Mouse (Mus musculus): ENCODE measurements around the gene Shisa5. TPM values are rescaled to one million over a fixed set of nuclear protein-coding genes. Genes with fewer than 3 reads are reported as not detected.

Gene Shisa5
- polyA plus RNA-seq, 1 experiment: 4,319 TPM

DNA sequence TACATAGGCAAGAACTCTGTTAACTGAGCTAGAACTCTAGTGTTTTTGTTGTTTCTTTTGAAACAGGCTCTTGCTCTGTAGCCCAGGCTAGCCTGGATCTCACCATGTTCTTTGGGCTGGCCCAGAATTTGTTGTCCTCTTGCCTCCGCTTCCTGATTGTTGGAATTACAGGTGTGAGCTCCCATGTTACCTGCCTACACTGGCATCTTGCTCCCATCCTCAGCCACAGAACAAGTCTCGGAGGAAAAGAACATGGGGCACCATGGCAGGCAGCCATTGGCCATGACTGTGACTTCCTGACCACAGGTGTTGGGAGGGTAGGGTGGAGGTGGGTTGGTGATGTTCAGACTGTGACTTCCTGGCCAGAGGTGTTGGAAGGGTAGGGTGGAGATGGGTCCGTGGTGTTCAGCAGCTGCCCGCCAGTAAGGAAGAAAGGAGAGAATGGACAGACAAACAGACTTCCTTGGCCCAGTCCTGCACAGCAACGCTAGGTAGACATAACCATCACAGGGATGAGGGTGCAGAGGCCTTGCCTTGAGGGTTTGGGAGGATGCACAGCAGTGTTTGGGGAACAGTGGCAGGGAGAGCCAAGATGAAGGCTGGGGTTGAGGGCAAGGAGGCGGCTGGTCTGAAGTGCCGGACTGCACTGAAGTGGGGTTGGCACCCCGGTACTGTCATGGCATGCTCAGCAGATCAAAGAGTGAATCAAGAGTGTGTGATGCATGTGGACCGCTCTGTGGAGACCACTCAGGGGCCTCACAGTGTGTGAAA is 14.3 kb downstream of the Shisa5 start:
- DNase-seq (ENCODE audit: low read depth in 1 of 2, low spot score in 2 of 2): peak in 1 of 2 experiments; percentile 68
- no peak for TF ChIP-seq CTCF (IDR thresholded peaks at IDR 0.05; ENCODE audit: extremely low read depth, insufficient read depth, insufficient read length, insufficient replicate concordance)
- peak; percentile 64 for TF ChIP-seq POLR2A (IDR thresholded peaks at IDR 0.05; ENCODE audit: low read depth, low read length)
- Histone ChIP-seq H3K4me1 (ENCODE audit: control insufficient read depth, insufficient read depth, insufficient read length) (peaks cover 31% of the 10 kb centered on the region; the same call in 1 of the 2 replicates), H3K27me3 (ENCODE audit: control insufficient read depth, insufficient read depth, low read length) (no peaks in the 10 kb centered on the region), H3K27ac (ENCODE audit: insufficient read depth, low read length) (peak overlapping the region; percentile 99), H3K4me3 (ENCODE audit: extremely low read depth, insufficient read depth, insufficient read length) (peak overlapping the region; percentile 81), H3K36me3 (ENCODE audit: control insufficient read depth, insufficient read depth, low read length) (peaks cover 36% of the 10 kb centered on the region)
- 48% methylated on average over 9 of the region's 9 CpGs for WGBS

DNA sequence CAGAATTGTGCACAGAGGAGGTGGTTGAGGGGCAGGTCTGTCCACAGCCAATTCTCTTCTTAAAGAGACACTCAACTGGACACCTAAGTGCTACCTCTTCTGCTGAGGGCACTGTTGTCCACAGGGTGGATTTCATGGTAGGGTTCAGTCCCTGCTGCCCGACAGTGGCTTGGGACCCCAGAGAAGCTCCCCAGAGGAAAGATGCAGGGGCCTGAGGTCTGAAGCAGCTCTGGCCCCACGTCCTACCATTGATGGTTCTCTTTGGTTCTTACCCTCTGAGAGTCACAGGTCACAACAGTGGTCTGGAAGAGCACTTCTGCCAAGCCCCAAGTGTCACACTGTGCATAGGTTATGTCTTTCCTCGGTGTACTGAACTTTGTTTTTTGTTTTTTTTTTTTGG is 15.0 kb downstream of the Shisa5 start:
- H3K4me1 ChIP-seq (ENCODE audit: control insufficient read depth, insufficient read depth, insufficient read length): peaks cover 38% of the 10 kb centered on the region; the same call in 1 of the 2 replicates
- WGBS: 58% methylated on average over 3 of the region's 3 CpGs

DNA sequence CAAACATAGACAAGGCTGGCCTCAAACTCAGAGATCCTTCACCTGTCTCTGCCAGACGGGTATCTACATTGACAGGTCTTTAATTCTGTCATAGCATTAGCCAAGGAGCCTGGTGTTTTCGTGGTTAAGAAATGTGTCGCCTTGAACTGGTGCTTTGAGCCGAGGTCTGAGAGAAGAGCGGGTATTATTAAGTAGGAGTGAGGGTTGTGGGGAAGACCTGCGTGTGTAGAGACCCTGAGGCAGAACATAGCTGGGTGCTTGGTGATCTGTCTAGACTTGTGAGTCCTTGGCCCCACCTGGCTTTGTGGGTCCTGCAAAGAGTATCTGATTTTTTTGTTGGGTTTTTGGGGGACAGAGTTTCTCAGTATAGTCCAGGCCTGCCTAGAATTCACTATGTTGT is 15.5 kb downstream of the Shisa5 start:
- no peak for TF ChIP-seq POLR2A (IDR thresholded peaks at IDR 0.05; ENCODE audit: low read depth, low read length)
- H3K27me3 ChIP-seq (ENCODE audit: control insufficient read depth, insufficient read depth, low read length): no peaks in the 10 kb centered on the region

More for the DNA sequence above, 15.0 kb downstream of the Shisa5 start:
- Histone ChIP-seq H3K4me3 (ENCODE audit: extremely low read depth, insufficient read depth, insufficient read length) (peak overlapping the region; percentile 81), H3K27me3 (ENCODE audit: control insufficient read depth, insufficient read depth, low read length) (no peaks in the 10 kb centered on the region), H3K27ac (ENCODE audit: insufficient read depth, low read length) (peak overlapping the region; percentile 99), H3K36me3 (ENCODE audit: control insufficient read depth, insufficient read depth, low read length) (peaks cover 41% of the 10 kb centered on the region)
- no peak for DNase-seq (ENCODE audit: low read depth in 1 of 2, low spot score in 2 of 2)
- TF ChIP-seq CTCF (IDR thresholded peaks at IDR 0.05; ENCODE audit: extremely low read depth, insufficient read depth, insufficient read length, insufficient replicate concordance) (no peak), POLR2A (IDR thresholded peaks at IDR 0.05; ENCODE audit: low read depth, low read length) (no peak)

DNA sequence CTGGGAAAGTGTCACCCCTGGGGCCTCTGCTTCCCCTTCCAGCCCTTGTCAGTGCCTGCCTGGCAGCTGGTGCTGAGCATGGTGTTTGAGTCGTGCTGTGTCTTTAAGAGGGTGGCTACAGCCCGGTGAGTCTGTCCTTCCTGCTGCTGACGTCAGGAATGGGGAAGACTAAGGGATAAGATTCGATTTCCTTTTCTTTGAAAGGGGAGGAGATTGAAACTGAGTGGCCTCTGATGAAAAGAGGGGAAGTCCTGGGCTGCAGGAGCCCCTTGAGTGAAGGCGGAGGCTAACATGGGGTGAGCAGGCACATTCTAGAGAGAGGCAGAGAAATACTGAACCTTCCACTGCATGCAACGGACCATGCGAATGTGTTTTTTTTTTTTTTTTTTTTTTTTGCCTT is 16.3 kb downstream of the Shisa5 start:
- H3K27me3 ChIP-seq (ENCODE audit: control insufficient read depth, insufficient read depth, low read length): no peaks in the 10 kb centered on the region
- H3K4me3 ChIP-seq (ENCODE audit: extremely low read depth, insufficient read depth, insufficient read length): peak overlapping the region; percentile 64
- H3K27ac ChIP-seq (ENCODE audit: insufficient read depth, low read length): peak overlapping the region; percentile 99
- TF ChIP-seq POLR2A (IDR thresholded peaks at IDR 0.05; ENCODE audit: low read depth, low read length): peak; percentile 9; the same call in 1 of the 2 replicates
- TF ChIP-seq CTCF (IDR thresholded peaks at IDR 0.05; ENCODE audit: extremely low read depth, insufficient read depth, insufficient read length, insufficient replicate concordance): no peak
- H3K4me1 ChIP-seq (ENCODE audit: control insufficient read depth, insufficient read depth, insufficient read length): peaks cover 34% of the 10 kb centered on the region; the same call in 1 of the 2 replicates
- WGBS: under 1% methylated on average over 7 of the region's 7 CpGs
- peaks cover 41% of the 10 kb centered on the region for H3K36me3 ChIP-seq (ENCODE audit: control insufficient read depth, insufficient read depth, low read length)
- peak in 1 of 2 experiments; percentile 75 for DNase-seq (ENCODE audit: low read depth in 1 of 2, low spot score in 2 of 2)

More for the DNA sequence above, 15.5 kb downstream of the Shisa5 start:
- Histone ChIP-seq H3K27ac (ENCODE audit: insufficient read depth, low read length) (peak overlapping the region; percentile 99), H3K4me1 (ENCODE audit: control insufficient read depth, insufficient read depth, insufficient read length) (peaks cover 37% of the 10 kb centered on the region; the same call in 1 of the 2 replicates), H3K36me3 (ENCODE audit: control insufficient read depth, insufficient read depth, low read length) (peaks cover 41% of the 10 kb centered on the region), H3K4me3 (ENCODE audit: extremely low read depth, insufficient read depth, insufficient read length) (peak overlapping the region; percentile 81)
- no peak for DNase-seq (ENCODE audit: low read depth in 1 of 2, low spot score in 2 of 2)
- WGBS: 41% methylated on average over 6 of the region's 6 CpGs

DNA sequence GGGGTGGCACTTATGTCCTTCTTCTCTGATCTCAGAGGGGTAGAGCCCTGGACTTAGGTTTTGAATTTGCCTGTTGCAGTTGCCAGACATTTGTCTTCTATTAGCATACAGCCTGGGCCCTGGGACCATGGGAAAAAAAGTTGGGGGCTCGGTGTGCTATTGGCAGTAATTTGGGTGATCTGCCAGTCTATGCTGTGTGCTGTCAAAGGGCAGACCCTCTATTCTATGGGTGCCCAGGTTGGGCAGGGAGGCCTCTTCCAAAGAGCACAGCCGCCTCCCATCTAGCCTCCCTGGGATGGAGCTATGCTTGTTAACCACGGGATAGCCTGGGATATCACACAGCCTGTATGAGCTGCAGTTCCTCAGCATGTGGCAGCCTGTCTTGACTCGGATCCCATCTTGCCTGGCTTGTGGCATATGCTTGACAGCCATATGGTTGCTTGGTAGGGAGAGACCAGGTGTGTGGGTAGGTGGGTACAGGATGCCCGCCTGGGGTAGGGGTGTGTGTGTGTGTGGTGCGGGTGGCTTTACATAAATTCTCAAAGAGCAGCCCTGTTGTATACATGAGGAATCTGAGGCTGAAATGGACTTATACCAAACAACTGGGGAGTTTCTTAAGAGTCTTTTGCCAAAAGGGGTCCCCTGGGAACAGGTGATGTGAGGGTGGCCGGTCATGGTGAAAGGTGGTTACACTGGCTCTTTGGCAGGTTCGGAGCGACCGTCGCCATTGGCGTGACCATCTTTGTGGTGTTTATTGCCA is 17.1 kb downstream of the Shisa5 start:
- Histone ChIP-seq H3K36me3 (ENCODE audit: control insufficient read depth, insufficient read depth, low read length) (peaks cover 41% of the 10 kb centered on the region), H3K4me1 (ENCODE audit: control insufficient read depth, insufficient read depth, insufficient read length) (peaks cover 29% of the 10 kb centered on the region; the same call in 1 of the 2 replicates), H3K27ac (ENCODE audit: insufficient read depth, low read length) (peak overlapping the region; percentile 99)

DNA sequence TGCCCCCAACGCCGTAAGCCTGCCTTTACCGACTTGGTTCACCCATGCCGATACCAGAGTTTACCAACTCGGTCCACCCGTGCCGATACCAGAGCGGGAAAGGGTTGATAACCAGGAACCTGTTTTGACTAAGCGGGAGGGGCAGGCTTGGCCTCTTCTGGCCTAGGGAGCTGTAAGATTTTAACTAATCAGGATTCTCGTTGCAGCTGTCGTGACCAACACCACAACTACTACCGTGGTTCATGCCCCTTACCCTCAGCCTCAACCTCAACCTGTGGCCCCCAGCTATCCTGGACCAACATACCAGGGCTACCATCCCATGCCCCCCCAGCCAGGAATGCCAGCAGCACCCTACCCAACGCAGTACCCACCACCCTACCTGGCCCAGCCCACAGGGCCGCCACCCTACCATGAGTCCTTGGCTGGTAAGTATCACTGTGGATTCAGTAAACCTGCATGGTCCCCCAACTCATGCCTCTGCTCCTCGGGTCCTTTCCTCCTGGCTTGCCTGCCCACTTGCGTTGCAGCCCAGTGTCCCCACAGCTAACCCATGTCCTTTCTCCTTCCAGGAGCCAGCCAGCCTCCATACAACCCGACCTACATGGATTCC is 17.8 kb downstream of the Shisa5 start:
- 78% methylated on average over 17 of the region's 17 CpGs for WGBS
- TF ChIP-seq POLR2A (IDR thresholded peaks at IDR 0.05; ENCODE audit: low read depth, low read length): no peak
- no peak for TF ChIP-seq CTCF (IDR thresholded peaks at IDR 0.05; ENCODE audit: extremely low read depth, insufficient read depth, insufficient read length, insufficient replicate concordance)
- DNase-seq (ENCODE audit: low read depth in 1 of 2, low spot score in 2 of 2): no peak
- H3K36me3 ChIP-seq (ENCODE audit: control insufficient read depth, insufficient read depth, low read length): peaks cover 41% of the 10 kb centered on the region
- no peaks in the 10 kb centered on the region for H3K27me3 ChIP-seq (ENCODE audit: control insufficient read depth, insufficient read depth, low read length)
- peaks cover 29% of the 10 kb centered on the region; the same call in 1 of the 2 replicates for H3K4me1 ChIP-seq (ENCODE audit: control insufficient read depth, insufficient read depth, insufficient read length)
- peak overlapping the region; percentile 99 for H3K27ac ChIP-seq (ENCODE audit: insufficient read depth, low read length)
- H3K4me3 ChIP-seq (ENCODE audit: extremely low read depth, insufficient read depth, insufficient read length): peak overlapping the region; percentile 64; the same call in 1 of the 2 replicates

More for the DNA sequence above, 17.1 kb downstream of the Shisa5 start:
- H3K27me3 ChIP-seq (ENCODE audit: control insufficient read depth, insufficient read depth, low read length): no peaks in the 10 kb centered on the region
- peak overlapping the region; percentile 64 for H3K4me3 ChIP-seq (ENCODE audit: extremely low read depth, insufficient read depth, insufficient read length)
- TF ChIP-seq POLR2A (IDR thresholded peaks at IDR 0.05; ENCODE audit: low read depth, low read length): no peak
- TF ChIP-seq CTCF (IDR thresholded peaks at IDR 0.05; ENCODE audit: extremely low read depth, insufficient read depth, insufficient read length, insufficient replicate concordance): no peak
- WGBS: 66% methylated on average over 12 of the region's 12 CpGs
- no peak for DNase-seq (ENCODE audit: low read depth in 1 of 2, low spot score in 2 of 2)
